Mouse (Mus musculus): ENCODE data around the gene Camta1. TPM values are rescaled to one million over a fixed set of nuclear protein-coding genes. Genes with fewer than 3 reads are reported as not detected.

Gene Camta1
- polyA plus RNA-seq, 1 experiment from 2014 or later: 137 TPM

GRCm38 (mm10) chr4:151822986-151823385, 38.7 kb downstream of the Camta1 start:
- Histone ChIP-seq H3K9me3 (replicated peaks; ENCODE audit: control insufficient read depth, low read length) (no peaks in the 10 kb centered on the region), H3K4me2 (no peak overlapping the region), H3K9ac (ENCODE audit: low read depth, low read length) (no peak overlapping the region), H3K36me3 (ENCODE audit: control insufficient read depth, insufficient read depth, low read length) (no peaks in the 10 kb centered on the region), H3K27ac (ENCODE audit: low read depth, low read length) (no peak overlapping the region), H3K4me1 (ENCODE audit: control insufficient read depth, insufficient read depth, low read length) (peaks cover 18% of the 10 kb centered on the region), H3K27me3 (ENCODE audit: control insufficient read depth, insufficient read depth, low read length) (no peaks in the 10 kb centered on the region), H3K4me3 (ENCODE audit: low read depth, low read length) (no peak overlapping the region)
- 60% methylated on average over 2 of the region's 2 CpGs for WGBS (ENCODE audit: insufficient replicate concordance)
- no peak for ATAC-seq (replicated peaks; ENCODE audit: insufficient number of reproducible peaks, low FRiP score, low TSS enrichment)

DNA sequence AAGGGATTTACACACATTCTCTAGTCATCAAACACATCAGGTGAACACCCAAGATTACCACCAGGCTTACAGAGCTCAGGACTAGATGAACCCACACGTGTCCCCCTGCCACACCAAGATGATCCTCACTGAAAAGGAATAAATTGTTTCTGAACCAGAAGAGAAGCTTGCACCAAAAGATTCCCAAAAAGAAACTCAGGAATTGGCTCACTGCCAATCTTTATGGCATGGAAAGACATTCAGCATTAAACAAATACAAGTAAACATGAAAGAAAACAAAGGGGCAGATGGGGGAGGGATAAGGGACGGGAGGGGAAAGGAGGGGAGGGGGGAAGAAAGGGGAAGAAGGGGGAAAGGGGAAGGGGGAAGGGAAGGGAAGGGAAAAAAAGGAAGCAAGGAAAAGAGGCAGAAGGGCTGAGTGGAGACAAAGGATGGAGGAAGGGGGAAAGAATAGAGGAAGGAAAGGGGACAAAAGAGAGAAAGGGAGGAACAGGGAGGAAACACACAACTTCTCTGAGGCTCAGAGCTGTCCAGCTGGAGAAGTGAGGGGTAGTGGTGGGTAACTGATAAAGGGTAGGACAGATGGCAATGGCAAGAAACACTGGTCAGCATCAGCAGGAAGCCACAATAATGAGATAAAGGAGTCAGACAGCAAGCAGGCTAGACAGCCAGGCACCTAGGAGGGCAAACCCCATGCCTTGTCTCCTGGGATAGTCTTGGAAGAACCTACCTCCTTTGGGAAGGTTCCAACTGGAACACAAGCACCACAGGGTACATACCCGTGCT, 43.5 kb downstream of the Camta1 start:
- H3K4me2 ChIP-seq: no peak overlapping the region
- no peak overlapping the region; the same call in 1 of the 2 replicates for H3K27ac ChIP-seq (ENCODE audit: low read depth, low read length)
- no peaks in the 10 kb centered on the region for H3K36me3 ChIP-seq (ENCODE audit: control insufficient read depth, insufficient read depth, low read length)
- peaks cover 20% of the 10 kb centered on the region for H3K4me1 ChIP-seq (ENCODE audit: control insufficient read depth, insufficient read depth, low read length)
- H3K4me3 ChIP-seq (ENCODE audit: low read depth, low read length): no peak overlapping the region
- H3K9me3 ChIP-seq (replicated peaks; ENCODE audit: control insufficient read depth, low read length): no peaks in the 10 kb centered on the region
- no peak overlapping the region for H3K9ac ChIP-seq (ENCODE audit: low read depth, low read length)
- ATAC-seq (replicated peaks; ENCODE audit: insufficient number of reproducible peaks, low FRiP score, low TSS enrichment): 0 out of 2 replicates have a peak, but pooled peaks have one; percentile 39
- no peaks in the 10 kb centered on the region for H3K27me3 ChIP-seq (ENCODE audit: control insufficient read depth, insufficient read depth, low read length)
- WGBS (ENCODE audit: insufficient replicate concordance): 36% methylated on average over 3 of the region's 3 CpGs

DNA sequence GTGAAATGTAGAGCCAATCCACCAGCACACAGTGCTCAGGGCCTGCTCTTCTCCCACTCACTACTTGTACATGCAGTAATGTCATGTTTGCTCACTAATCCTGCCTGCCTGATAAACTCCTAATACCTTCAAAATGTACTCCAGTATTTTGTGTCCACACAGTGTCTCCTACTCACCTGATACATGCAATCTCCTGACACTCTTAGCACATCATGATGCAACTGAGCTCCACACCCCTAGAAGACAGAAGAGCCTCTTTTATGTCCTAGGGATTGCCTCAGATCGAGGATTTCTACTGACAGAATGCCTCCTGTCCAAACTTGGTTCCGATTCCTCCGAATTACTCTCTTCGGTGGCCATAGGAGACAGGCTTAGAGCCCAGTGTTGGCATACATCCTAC, 48.0 kb downstream of the Camta1 start:
- WGBS (ENCODE audit: insufficient replicate concordance): 90% methylated on average over 4 of the region's 4 CpGs
- H3K27ac ChIP-seq (ENCODE audit: low read depth, low read length): no peak overlapping the region
- no peak overlapping the region for H3K4me3 ChIP-seq (ENCODE audit: low read depth, low read length)
- no peaks in the 10 kb centered on the region for H3K36me3 ChIP-seq (ENCODE audit: control insufficient read depth, insufficient read depth, low read length)
- H3K4me2 ChIP-seq: no peak overlapping the region
- H3K4me1 ChIP-seq (ENCODE audit: control insufficient read depth, insufficient read depth, low read length): peaks cover 14% of the 10 kb centered on the region
- H3K27me3 ChIP-seq (ENCODE audit: control insufficient read depth, insufficient read depth, low read length): no peaks in the 10 kb centered on the region
- no peaks in the 10 kb centered on the region for H3K9me3 ChIP-seq (replicated peaks; ENCODE audit: control insufficient read depth, low read length)
- H3K9ac ChIP-seq (ENCODE audit: low read depth, low read length): no peak overlapping the region
- no peak for ATAC-seq (replicated peaks; ENCODE audit: insufficient number of reproducible peaks, low FRiP score, low TSS enrichment)

DNA sequence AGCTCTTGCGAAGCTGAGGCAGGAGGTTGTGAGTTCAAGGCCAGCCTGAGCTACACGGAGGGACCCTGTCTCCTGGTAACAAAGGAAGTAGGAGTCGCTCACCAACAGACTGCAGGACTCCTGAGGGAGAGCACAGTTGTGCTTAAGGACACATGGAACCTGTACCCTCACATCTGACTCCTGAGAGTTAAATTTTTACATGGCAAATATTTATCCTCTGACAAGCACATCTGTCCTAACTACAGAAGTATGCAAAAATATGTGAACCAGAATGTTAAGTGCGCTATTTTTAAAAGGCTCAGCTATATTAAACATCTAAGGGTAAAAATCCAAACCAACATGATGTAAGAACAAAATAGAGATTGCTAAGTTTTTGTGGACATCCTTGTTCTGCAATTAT, 56.0 kb downstream of the Camta1 start:
- Histone ChIP-seq H3K36me3 (ENCODE audit: control insufficient read depth, insufficient read depth, low read length) (no peaks in the 10 kb centered on the region), H3K4me2 (no peak overlapping the region), H3K9ac (ENCODE audit: low read depth, low read length) (no peak overlapping the region), H3K27ac (ENCODE audit: low read depth, low read length) (no peak overlapping the region), H3K27me3 (ENCODE audit: control insufficient read depth, insufficient read depth, low read length) (no peaks in the 10 kb centered on the region), H3K4me3 (ENCODE audit: low read depth, low read length) (no peak overlapping the region), H3K4me1 (ENCODE audit: control insufficient read depth, insufficient read depth, low read length) (peaks cover 18% of the 10 kb centered on the region), H3K9me3 (replicated peaks; ENCODE audit: control insufficient read depth, low read length) (no peaks in the 10 kb centered on the region)
- no peak for ATAC-seq (replicated peaks; ENCODE audit: insufficient number of reproducible peaks, low FRiP score, low TSS enrichment)
- 81% methylated on average over 4 of the region's 4 CpGs for WGBS (ENCODE audit: insufficient replicate concordance)

- Histone ChIP-seq H3K9me3 (replicated peaks; ENCODE audit: control insufficient read depth, low read length) (no peaks in the 10 kb centered on the region), H3K9ac (ENCODE audit: low read depth, low read length) (no peak overlapping the region), H3K4me2 (no peak overlapping the region), H3K27ac (ENCODE audit: low read depth, low read length) (no peak overlapping the region), H3K4me3 (ENCODE audit: low read depth, low read length) (no peak overlapping the region), H3K27me3 (ENCODE audit: control insufficient read depth, insufficient read depth, low read length) (no peaks in the 10 kb centered on the region), H3K36me3 (ENCODE audit: control insufficient read depth, insufficient read depth, low read length) (no peaks in the 10 kb centered on the region), H3K4me1 (ENCODE audit: control insufficient read depth, insufficient read depth, low read length) (peaks cover 18% of the 10 kb centered on the region)
- WGBS (ENCODE audit: insufficient replicate concordance): 89% methylated on average over 6 of the region's 6 CpGs
- no peak for ATAC-seq (replicated peaks; ENCODE audit: insufficient number of reproducible peaks, low FRiP score, low TSS enrichment)
Measured at GRCm38 (mm10) chr4:151805046-151805445, 56.6 kb downstream of the Camta1 start.

DNA sequence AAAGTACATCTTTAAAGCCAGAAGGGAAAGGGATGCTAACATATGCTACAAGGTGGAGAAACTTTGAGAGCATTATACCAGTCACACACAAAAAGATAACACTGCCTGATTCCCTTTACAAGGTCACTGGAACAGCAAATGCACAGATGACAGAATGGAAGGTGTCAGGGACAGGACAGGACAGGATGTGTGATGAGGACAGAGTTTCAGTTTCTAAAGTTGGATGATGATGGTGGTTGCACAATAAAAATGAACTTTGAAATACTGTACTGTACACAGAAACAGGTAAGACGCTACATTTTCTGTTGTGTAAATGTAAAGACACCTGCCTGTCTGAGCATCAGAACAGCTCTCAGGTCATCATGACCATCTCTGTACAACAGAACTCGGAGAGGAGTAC, 57.5 kb downstream of the Camta1 start:
- Histone ChIP-seq H3K36me3 (ENCODE audit: control insufficient read depth, insufficient read depth, low read length) (no peaks in the 10 kb centered on the region), H3K9me3 (replicated peaks; ENCODE audit: control insufficient read depth, low read length) (no peaks in the 10 kb centered on the region), H3K27ac (ENCODE audit: low read depth, low read length) (peak overlapping the region; percentile 51), H3K4me2 (no peak overlapping the region), H3K4me3 (ENCODE audit: low read depth, low read length) (no peak overlapping the region), H3K27me3 (ENCODE audit: control insufficient read depth, insufficient read depth, low read length) (no peaks in the 10 kb centered on the region), H3K4me1 (ENCODE audit: control insufficient read depth, insufficient read depth, low read length) (peaks cover 18% of the 10 kb centered on the region), H3K9ac (ENCODE audit: low read depth, low read length) (no peak overlapping the region)
- WGBS (ENCODE audit: insufficient replicate concordance): 68% methylated on average over 2 of the region's 2 CpGs
- no peak for ATAC-seq (replicated peaks; ENCODE audit: insufficient number of reproducible peaks, low FRiP score, low TSS enrichment)

GRCm38 (mm10) chr4:151798630-151799029, 63.0 kb downstream of the Camta1 start:
- no peak for ATAC-seq (replicated peaks; ENCODE audit: insufficient number of reproducible peaks, low FRiP score, low TSS enrichment)
- WGBS (ENCODE audit: insufficient replicate concordance): 79% methylated on average over 2 of the region's 2 CpGs

DNA sequence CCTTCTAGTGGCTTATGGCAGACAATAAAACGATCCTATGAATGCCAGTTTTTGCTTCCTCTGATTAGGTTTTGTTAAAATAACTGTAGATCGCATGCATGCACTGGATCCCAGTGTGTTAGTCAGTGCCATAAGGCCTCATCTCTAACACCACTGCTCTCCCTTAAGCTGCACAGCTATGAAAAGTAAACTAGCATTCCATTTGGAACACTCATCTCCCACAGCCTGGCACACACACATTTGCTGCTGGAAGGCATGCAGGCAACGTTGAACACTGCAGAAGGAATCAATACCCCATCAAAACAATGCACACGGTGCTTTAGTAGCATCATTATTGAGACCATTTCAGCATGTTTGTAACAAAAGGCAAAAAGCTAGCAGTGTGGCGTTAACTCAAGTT, 68.0 kb downstream of the Camta1 start:
- H3K27ac ChIP-seq (ENCODE audit: low read depth, low read length): no peak overlapping the region
- no peak overlapping the region for H3K9ac ChIP-seq (ENCODE audit: low read depth, low read length)
- no peak for ATAC-seq (replicated peaks; ENCODE audit: insufficient number of reproducible peaks, low FRiP score, low TSS enrichment)
- no peak overlapping the region for H3K4me2 ChIP-seq
- no peaks in the 10 kb centered on the region for H3K36me3 ChIP-seq (ENCODE audit: control insufficient read depth, insufficient read depth, low read length)
- H3K27me3 ChIP-seq (ENCODE audit: control insufficient read depth, insufficient read depth, low read length): no peaks in the 10 kb centered on the region
- WGBS (ENCODE audit: insufficient replicate concordance): 78% methylated on average over 5 of the region's 5 CpGs
- no peak overlapping the region for H3K4me3 ChIP-seq (ENCODE audit: low read depth, low read length)
- H3K4me1 ChIP-seq (ENCODE audit: control insufficient read depth, insufficient read depth, low read length): peaks cover 7% of the 10 kb centered on the region
- no peaks in the 10 kb centered on the region for H3K9me3 ChIP-seq (replicated peaks; ENCODE audit: control insufficient read depth, low read length)

More at GRCm38 (mm10) chr4:151798630-151799029, 63.0 kb downstream of the Camta1 start:
- H3K4me1 ChIP-seq (ENCODE audit: control insufficient read depth, insufficient read depth, low read length): no peaks in the 10 kb centered on the region; the same call in 1 of the 2 replicates
- H3K27ac ChIP-seq (ENCODE audit: low read depth, low read length): no peak overlapping the region
- no peak overlapping the region for H3K4me2 ChIP-seq
- H3K27me3 ChIP-seq (ENCODE audit: control insufficient read depth, insufficient read depth, low read length): no peaks in the 10 kb centered on the region
- H3K36me3 ChIP-seq (ENCODE audit: control insufficient read depth, insufficient read depth, low read length): no peaks in the 10 kb centered on the region
- no peak overlapping the region for H3K4me3 ChIP-seq (ENCODE audit: low read depth, low read length)
- no peaks in the 10 kb centered on the region for H3K9me3 ChIP-seq (replicated peaks; ENCODE audit: control insufficient read depth, low read length)
- H3K9ac ChIP-seq (ENCODE audit: low read depth, low read length): no peak overlapping the region
